Mouse (Mus musculus): ENCODE results near the gene Serp2.

DNA sequence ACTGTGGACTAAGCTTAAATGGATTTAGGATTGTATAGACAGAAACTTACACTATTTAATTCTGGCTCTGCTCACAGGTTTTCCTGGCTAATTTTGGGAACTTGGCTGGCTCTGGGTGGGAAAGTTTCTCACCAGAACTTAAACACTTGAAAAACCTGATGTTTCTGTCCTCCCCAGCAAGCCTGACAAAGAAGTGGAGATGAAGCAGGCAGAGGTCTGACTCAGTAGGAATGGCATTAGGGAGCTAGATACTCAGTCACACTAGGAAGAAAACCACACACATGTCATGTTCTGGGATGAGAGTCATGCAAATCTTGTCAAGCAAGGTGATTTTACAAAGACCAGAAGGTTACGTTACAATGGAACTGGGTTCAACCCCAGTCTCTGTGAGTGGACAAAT lies 21.6 kb downstream of the Serp2 start:
- no peak for TF ChIP-seq POLR2A (IDR thresholded peaks at IDR 0.05; ENCODE audit: borderline replicate concordance, extremely low read depth, insufficient read depth, insufficient read length, poor library complexity, severe bottlenecking)
- no peak for TF ChIP-seq CTCF (IDR thresholded peaks at IDR 0.05; ENCODE audit: borderline replicate concordance, extremely low read depth, insufficient read depth, insufficient read length)

Data from brain, embryonic 14.5 days (tissue).